Mouse (Mus musculus) myocyte (in vitro differentiated cells): ENCODE data around the gene Zdhhc4.

ENCODE experiments used
- POLR2A ChIP-seq: IDR thresholded peaks from one replicate; pipeline ENCODE4 v1.6.1; 2011; ENCODE audit warnings: low read depth, mild to moderate bottlenecking, control low read depth, moderate library complexity; ENCODE audit not compliant: insufficient read length
- POLR2AphosphoS2 ChIP-seq: IDR thresholded peaks from one replicate; pipeline ENCODE4 v1.6.1; 2011; ENCODE audit warnings: low read depth, control low read depth; ENCODE audit not compliant: insufficient read length

- no peak for TF ChIP-seq POLR2A
- no peak for TF ChIP-seq POLR2AphosphoS2
Measured at GRCm38 (mm10) chr5:143369611-143370255, 40.7 kb upstream of the Zdhhc4 start.
